Mouse (Mus musculus) heart, postnatal 0 days (tissue): ENCODE results near the gene Gatd1. TPM values are rescaled to one million over a fixed set of nuclear protein-coding genes. Genes with fewer than 3 reads are reported as not detected.

Experiments
- ATAC-seq: fragments of 200-750 bp; cut with Nextera tagmentation; 2 replicates; pipeline ENCODE4 v1.8.0; 2017; ENCODE audit warnings: low read depth, moderate number of reproducible peaks, moderate library complexity; ENCODE audit not compliant: insufficient read depth
- DNase-seq: peaks from one replicate; pipeline ENCODE4 v3.0.0-alpha.2; 2016; ENCODE audit warnings: low spot score
- H3K27ac ChIP-seq: fragments of 300-500 bp; sonication (generic); 2 replicates; pipeline ENCODE4 v1.5.1; 2014; ENCODE audit warnings: low read depth, mild to moderate bottlenecking
- H3K27me3 ChIP-seq: fragments of 300-500 bp; sonication (generic); 2 replicates; pipeline ENCODE4 v1.6.1; 2014; ENCODE audit warnings: low read length, mixed read lengths; ENCODE audit not compliant: control insufficient read depth, insufficient read depth
- H3K36me3 ChIP-seq: fragments of 300-500 bp; sonication (generic); replicated peaks from 2 replicates; pipeline ENCODE4 v1.6.1; 2014; ENCODE audit warnings: low read length, mixed read lengths; ENCODE audit not compliant: control insufficient read depth, insufficient read depth
- H3K4me1 ChIP-seq: fragments of 300-500 bp; sonication (generic); 2 replicates; pipeline ENCODE4 v1.6.1; 2014; ENCODE audit warnings: antibody characterized with exemption; ENCODE audit not compliant: control insufficient read depth, insufficient read depth
- H3K4me2 ChIP-seq: fragments of 300-500 bp; sonication (generic); 2 replicates; pipeline ENCODE4 v1.6.1; 2014; ENCODE audit warnings: low read depth, mild to moderate bottlenecking, low read length, moderate library complexity
- H3K4me3 ChIP-seq: fragments of 300-500 bp; sonication (generic); 2 replicates; pipeline ENCODE4 v1.5.1; 2014; ENCODE audit warnings: low read depth, low read length
- H3K9ac ChIP-seq: fragments of 300-500 bp; sonication (generic); replicated peaks from 2 replicates; pipeline ENCODE4 v1.6.1; 2014; ENCODE audit warnings: low read depth, low read length, mixed read lengths
- H3K9me3 ChIP-seq: fragments of 300-500 bp; sonication (generic); replicated peaks from 2 replicates; pipeline ENCODE4 v1.6.1; 2016; ENCODE audit warnings: low read length; ENCODE audit not compliant: control insufficient read depth
- CTCF ChIP-seq: IDR thresholded peaks from 2 replicates; pipeline ENCODE4 v1.5.1; 2016; ENCODE audit warnings: antibody characterized with exemption, control low read depth, low read depth
- EP300 ChIP-seq: IDR thresholded peaks from 2 replicates; pipeline ENCODE4 v1.6.1; 2016; ENCODE audit warnings: antibody characterized with exemption, low read depth
- WGBS: fragments of 180-500 bp; shearing (Covaris S2); extraction: QIAGEN DNeasy Blood & Tissue Kit; methylation state at CpG from one replicate; pipeline ENCODE4 v1.1.7; 2014; 5-methylcytosine and 5-hydroxymethylcytosine counted together
- polyA plus RNA-seq: library from polyadenylated mRNA; unstranded; fragments of >200 nt; fragmentation: Nextera tagmentation; extraction: Ambion mirVana; gene quantifications from 2 replicates; pipeline ENCODE4 v1.2.1, GENCODE M21; 2015
- total RNA-seq: library from RNA; depleted of rRNA; stranded (reverse); fragments of >200 nt; gene quantifications from 2 replicates; pipeline ENCODE4 v1.2.3, GENCODE M21; 2014; ENCODE audit warnings: low replicate concordance

Gene Gatd1
- total and polyA plus RNA-seq, 2 experiments from 2014 or later: 19.9 to 29.4 TPM

- WGBS: 95% methylated on average over 11 of the region's 11 CpGs
- H3K36me3 ChIP-seq: no peaks in the 10 kb centered on the region; the same call in 1 of the 2 replicates
- no peaks in the 10 kb centered on the region for H3K9me3 ChIP-seq
- ATAC-seq (no peak), DNase-seq (no peak)
- H3K4me2 ChIP-seq: no peak overlapping the region
- H3K4me1 ChIP-seq: peaks cover 27% of the 10 kb centered on the region
- H3K27ac ChIP-seq: no peak overlapping the region
- no peak overlapping the region for H3K9ac ChIP-seq
- H3K4me3 ChIP-seq: no peak overlapping the region
- TF ChIP-seq EP300 (no peak), CTCF (no peak)
- no peaks in the 10 kb centered on the region for H3K27me3 ChIP-seq
Measured at GRCm38 (mm10) chr7:141439811-141440210, 25.9 kb upstream of the Gatd1 start.

GRCm38 (mm10) chr7:141439140-141439679 is 25.3 kb upstream of the Gatd1 start:
- no peaks in the 10 kb centered on the region for H3K27me3 ChIP-seq
- TF ChIP-seq EP300 (no peak), CTCF (no peak)
- DNase-seq (no peak), ATAC-seq (no peak)
- H3K9ac ChIP-seq: no peak overlapping the region
- H3K27ac ChIP-seq: no peak overlapping the region
- H3K4me2 ChIP-seq: no peak overlapping the region
- H3K9me3 ChIP-seq: no peaks in the 10 kb centered on the region
- H3K36me3 ChIP-seq: no peaks in the 10 kb centered on the region; the same call in 1 of the 2 replicates
- H3K4me1 ChIP-seq: peaks cover 31% of the 10 kb centered on the region
- 93% methylated on average over 10 of the region's 10 CpGs for WGBS
- no peak overlapping the region for H3K4me3 ChIP-seq

- H3K27me3 ChIP-seq: no peaks in the 10 kb centered on the region
- no peak for DNase-seq
- H3K9me3 ChIP-seq: no peaks in the 10 kb centered on the region
- no peaks in the 10 kb centered on the region; the same call in 1 of the 2 replicates for H3K36me3 ChIP-seq
- H3K9ac ChIP-seq: no peak overlapping the region
- 90% methylated on average over 12 of the region's 12 CpGs for WGBS
- H3K27ac ChIP-seq: no peak overlapping the region
- no peak overlapping the region for H3K4me2 ChIP-seq
- no peak overlapping the region for H3K4me3 ChIP-seq
- TF ChIP-seq EP300 (no peak), CTCF (no peak)
- peaks cover 28% of the 10 kb centered on the region for H3K4me1 ChIP-seq
- no peak for ATAC-seq
Measured at GRCm38 (mm10) chr7:141438201-141438968, 24.4 kb upstream of the Gatd1 start.

- Histone ChIP-seq H3K9ac (peak within 1 kb of the TSS; percentile 64), H3K36me3 (no peaks in the 10 kb centered on the region; the same call in 1 of the 2 replicates), H3K4me1 (peaks cover 26% of the 10 kb centered on the region), H3K27ac (peak within 1 kb of the TSS; percentile 5; the same call in 1 of the 2 replicates), H3K9me3 (no peaks in the 10 kb centered on the region), H3K4me2 (peak within 1 kb of the TSS; percentile 85), H3K4me3 (peak within 1 kb of the TSS; percentile 66), H3K27me3 (no peaks in the 10 kb centered on the region)
- TF ChIP-seq EP300: 0 out of 2 replicates have a peak, but pooled peaks have one; percentile 55
- TF ChIP-seq CTCF: peak; percentile 76
- WGBS: 6% methylated on average over 50 of the region's 53 CpGs
- DNase-seq (peak; percentile 74), ATAC-seq (peak; percentile 80)
Measured at GRCm38 (mm10) chr7:141437178-141438120, 23.5 kb upstream of the Gatd1 start, which contains the start of gene Slc25a22. Slc25a22 (minus strand) TSS chr7:141437892.

- Histone ChIP-seq H3K9me3 (no peaks in the 10 kb centered on the region), H3K4me1 (peaks cover 26% of the 10 kb centered on the region), H3K4me3 (peak overlapping the region; percentile 66), H3K36me3 (peaks cover 6% of the 10 kb centered on the region), H3K27me3 (no peaks in the 10 kb centered on the region), H3K9ac (no peak overlapping the region), H3K27ac (no peak overlapping the region), H3K4me2 (peak overlapping the region; percentile 85)
- ATAC-seq (no peak), DNase-seq (no peak)
- WGBS: 63% methylated on average over 2 of the region's 2 CpGs
- TF ChIP-seq CTCF (no peak), EP300 (no peak)
Measured at GRCm38 (mm10) chr7:141436523-141436892, 22.6 kb upstream of the Gatd1 start.
